Mouse (Mus musculus) CH12.LX (cell line): ENCODE measurements around the gene Pgf.

Experiments used
- CHD1 ChIP-seq: IDR thresholded peaks from 2 replicates; pipeline ENCODE4 v1.6.1; 2012; ENCODE audit warnings: low read depth, low read length, improper control_type of control experiment, inconsistent platforms
- CTCF ChIP-seq, 2 experiments: IDR thresholded peaks in 1 of 2; conservative IDR thresholded peaks in 1 of 2; 2 replicates each; pipeline ENCODE4 v1.5.1; 2011 to 2012; ENCODE audit warnings: low read depth in 2 of 2, low read length in 2 of 2, improper control_type of control experiment in 1 of 2, inconsistent platforms in 1 of 2, mild to moderate bottlenecking in 1 of 2, moderate library complexity in 1 of 2
- MAFK ChIP-seq: IDR thresholded peaks from 2 replicates; pipeline ENCODE4 v1.6.1; 2011; ENCODE audit warnings: low read length, improper control_type of control experiment; ENCODE audit not compliant: insufficient replicate concordance
- MAZ ChIP-seq: IDR thresholded peaks from 2 replicates; pipeline ENCODE4 v1.6.1; 2012; ENCODE audit warnings: low read depth, mild to moderate bottlenecking, inconsistent platforms, low read length, improper control_type of control experiment, moderate library complexity
- POLR2A ChIP-seq: IDR thresholded peaks from 2 replicates; pipeline ENCODE4 v1.6.1; 2011; ENCODE audit warnings: low read depth, mild to moderate bottlenecking, improper control_type of control experiment, low read length
- POLR2AphosphoS2 ChIP-seq: IDR thresholded peaks from 2 replicates; pipeline ENCODE4 v1.6.1; 2011; ENCODE audit warnings: low read depth, low read length, improper control_type of control experiment
- SMC3 ChIP-seq: IDR thresholded peaks from 2 replicates; pipeline ENCODE4 v1.6.1; 2011; ENCODE audit warnings: low read depth, low read length, improper control_type of control experiment
- USF1 ChIP-seq: IDR thresholded peaks from 2 replicates; pipeline ENCODE4 v1.6.1; 2014; ENCODE audit warnings: low read depth, mild to moderate bottlenecking, inconsistent platforms, low read length, improper control_type of control experiment

GRCm38 (mm10) chr12:85170284-85170947 lies 7.2 kb downstream of the Pgf start:
- no peak for TF ChIP-seq MAZ
- no peak for TF ChIP-seq SMC3
- TF ChIP-seq CHD1, result no peak
- no peak for TF ChIP-seq POLR2A
- no peak for TF ChIP-seq POLR2AphosphoS2
- no peak for TF ChIP-seq CTCF (conservative IDR thresholded peaks at IDR 0.05 in 1 of 2, IDR thresholded peaks at IDR 0.05 in 1 of 2; ENCODE audit: low read depth in 2 of 2, low read length in 2 of 2)
- TF ChIP-seq USF1, result no peak
- TF ChIP-seq MAFK, result no peak
